Mouse (Mus musculus) layer of hippocampus, adult 8-10 months (tissue): Measurements from ENCODE around the gene Morn5. TPM values are rescaled to one million over a fixed set of nuclear protein-coding genes. Genes with fewer than 3 reads are reported as not detected.

Experiments used
- DNase-seq, 2 experiments: peaks; one replicate each; pipeline ENCODE4 v3.0.0; 2022; ENCODE audit warnings: low spot score in 2 of 2
- total RNA-seq, 4 experiments: library from RNA; stranded (reverse); gene quantifications; 2 replicates each; pipeline ENCODE4 v1.2.4; 2022

Gene Morn5
- total RNA-seq, 4 experiments from 2014 or later: 1.1 to 3.3 (median 1.6) TPM

GRCm38 (mm10) chr2:36067132-36067531 lies 17.9 kb downstream of the Morn5 start:
- DNase-seq: no peak

GRCm38 (mm10) chr2:36071660-36072305 lies 22.5 kb downstream of the Morn5 start:
- DNase-seq: no peak

- no peak for DNase-seq
These were observed 24.5 kb downstream of the Morn5 start for GRCm38 (mm10) chr2:36073781-36074180.

- DNase-seq: no peak
These were observed 26.0 kb downstream of the Morn5 start for GRCm38 (mm10) chr2:36075210-36075609.

- DNase-seq: no peak
These were observed 28.0 kb downstream of the Morn5 start for GRCm38 (mm10) chr2:36077160-36077761.

GRCm38 (mm10) chr2:36081446-36081845 lies 32.2 kb downstream of the Morn5 start:
- DNase-seq: no peak

- no peak for DNase-seq
These were observed 33.7 kb downstream of the Morn5 start for GRCm38 (mm10) chr2:36082802-36083580.

- no peak for DNase-seq
These were observed 35.8 kb downstream of the Morn5 start for GRCm38 (mm10) chr2:36085041-36085440.

- DNase-seq: no peak
These were observed 39.9 kb downstream of the Morn5 start for GRCm38 (mm10) chr2:36089190-36089589.

GRCm38 (mm10) chr2:36090853-36091741 lies 41.8 kb downstream of the Morn5 start:
- DNase-seq: no peak

- no peak for DNase-seq
These were observed 43.5 kb downstream of the Morn5 start for GRCm38 (mm10) chr2:36092748-36093147.

- no peak for DNase-seq
These were observed 44.0 kb downstream of the Morn5 start for GRCm38 (mm10) chr2:36093301-36093700.

GRCm38 (mm10) chr2:36093914-36094475 lies 44.7 kb downstream of the Morn5 start:
- no peak for DNase-seq

- DNase-seq: no peak
These were observed 48.0 kb downstream of the Morn5 start for GRCm38 (mm10) chr2:36097129-36097815.

GRCm38 (mm10) chr2:36098021-36098420 lies 48.8 kb downstream of the Morn5 start:
- no peak for DNase-seq

- no peak for DNase-seq
These were observed 50.5 kb downstream of the Morn5 start for GRCm38 (mm10) chr2:36099739-36100138.

- no peak for DNase-seq
These were observed 52.8 kb downstream of the Morn5 start for GRCm38 (mm10) chr2:36101866-36102558.

- DNase-seq: no peak
These were observed 53.3 kb downstream of the Morn5 start for GRCm38 (mm10) chr2:36102559-36102946.

- no peak for DNase-seq
These were observed 53.9 kb downstream of the Morn5 start for GRCm38 (mm10) chr2:36103069-36103554.
